Mouse (Mus musculus) A20 (cell line): Measurements from ENCODE around the gene Trpm4.
"Not testable (repeated sequence)": the region's sequence is repeated elsewhere in the genome, so short reads cannot be mapped to it uniquely, and the experiment has no call there.

Source experiments
- DNase-seq: peaks from one replicate; pipeline ENCODE4 v3.0.0-alpha.2; 2011; ENCODE audit warnings: low read depth, low spot score

Trpm4 gene

DNA sequence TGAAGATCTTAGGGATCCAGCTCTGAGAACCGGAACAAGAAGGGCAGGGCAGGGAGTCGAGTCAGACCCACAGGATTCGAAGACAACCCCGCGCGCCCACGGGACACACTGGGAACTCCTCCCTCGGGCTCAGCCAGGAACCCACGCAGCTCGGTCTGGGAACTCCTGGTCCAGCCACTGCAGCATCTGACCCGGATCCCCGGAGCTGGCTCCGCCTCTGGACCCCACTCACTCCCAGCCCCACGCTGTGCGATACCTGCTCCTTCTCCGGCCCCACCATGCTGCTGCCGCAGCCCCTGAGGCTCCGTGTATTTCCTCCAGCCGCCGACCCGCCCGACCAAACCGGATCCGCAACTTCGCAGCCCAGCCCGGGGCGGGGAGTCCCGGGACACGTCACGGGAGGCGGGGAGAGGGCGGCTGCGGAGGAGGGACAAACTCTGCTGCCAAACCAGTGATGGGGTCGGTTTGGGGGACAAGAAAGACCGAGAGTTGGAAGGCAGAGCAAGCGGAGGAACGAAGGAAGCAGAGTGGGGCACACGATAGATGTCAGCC is at the start of gene Trpm4:
Gene Trpm4 (minus strand): TSS at position 350 of the 552 bp plus-strand sequence.
- peak; percentile 81 for DNase-seq

DNA sequence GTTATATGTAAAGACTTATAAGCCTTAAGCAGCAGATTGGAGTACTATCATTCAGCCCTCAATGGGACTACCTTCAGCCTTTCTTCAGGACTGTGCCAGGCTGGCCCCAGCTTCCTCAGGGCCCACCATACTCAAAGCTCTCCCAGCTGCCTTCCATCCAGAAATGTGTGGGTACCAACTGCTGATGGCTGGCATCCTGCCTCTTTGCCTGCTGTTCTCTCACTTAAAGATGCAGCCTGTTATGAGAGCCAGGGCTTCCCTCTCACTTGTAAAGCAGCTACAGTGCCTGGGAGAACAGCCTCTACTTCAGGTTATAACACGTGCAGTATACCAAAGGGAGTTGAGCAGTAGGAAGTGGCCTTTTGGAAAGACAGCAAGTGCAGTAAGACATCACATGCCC is 42.5 kb upstream of the Trpm4 start:
- DNase-seq = no peak

DNA sequence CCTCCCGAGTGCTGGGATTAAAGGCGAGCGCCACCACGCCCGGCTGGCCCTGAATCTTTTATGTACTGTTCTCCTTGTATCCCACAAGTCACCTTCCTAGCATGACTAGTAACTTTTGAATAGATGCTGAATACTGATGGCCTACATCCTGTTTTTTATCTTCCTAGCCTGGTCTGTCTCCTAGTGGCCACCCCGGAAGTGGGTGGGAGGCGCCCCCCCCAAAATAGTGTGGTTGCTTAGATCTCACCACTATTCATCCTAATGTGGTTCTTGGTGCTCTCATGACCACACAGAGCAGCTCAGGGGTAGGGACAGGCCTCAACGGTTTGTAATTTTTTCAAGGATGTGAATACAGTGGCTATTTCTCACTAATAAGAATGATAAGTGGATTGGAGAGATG is 41.0 kb upstream of the Trpm4 start:
- no peak for DNase-seq

DNA sequence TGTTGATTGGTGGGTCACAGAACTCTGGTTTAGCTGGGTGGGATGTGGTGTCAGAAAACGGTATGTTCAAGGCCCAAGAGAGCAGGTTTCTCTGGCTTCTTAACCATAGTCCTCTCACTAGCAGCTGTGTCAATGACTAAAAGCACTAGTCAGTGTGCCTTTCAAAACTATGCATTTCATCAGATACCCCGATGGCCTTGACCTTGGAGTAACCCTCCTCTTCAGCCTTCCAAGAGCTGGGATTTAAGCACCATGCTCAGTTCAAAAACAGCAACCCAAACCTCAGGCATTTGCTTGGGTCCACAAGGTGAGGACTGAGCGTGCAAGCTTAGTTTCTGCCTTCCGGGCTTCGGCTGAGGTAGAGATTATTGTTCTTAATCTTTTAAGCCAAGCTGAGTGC is 38.8 kb upstream of the Trpm4 start:
- no peak for DNase-seq

DNA sequence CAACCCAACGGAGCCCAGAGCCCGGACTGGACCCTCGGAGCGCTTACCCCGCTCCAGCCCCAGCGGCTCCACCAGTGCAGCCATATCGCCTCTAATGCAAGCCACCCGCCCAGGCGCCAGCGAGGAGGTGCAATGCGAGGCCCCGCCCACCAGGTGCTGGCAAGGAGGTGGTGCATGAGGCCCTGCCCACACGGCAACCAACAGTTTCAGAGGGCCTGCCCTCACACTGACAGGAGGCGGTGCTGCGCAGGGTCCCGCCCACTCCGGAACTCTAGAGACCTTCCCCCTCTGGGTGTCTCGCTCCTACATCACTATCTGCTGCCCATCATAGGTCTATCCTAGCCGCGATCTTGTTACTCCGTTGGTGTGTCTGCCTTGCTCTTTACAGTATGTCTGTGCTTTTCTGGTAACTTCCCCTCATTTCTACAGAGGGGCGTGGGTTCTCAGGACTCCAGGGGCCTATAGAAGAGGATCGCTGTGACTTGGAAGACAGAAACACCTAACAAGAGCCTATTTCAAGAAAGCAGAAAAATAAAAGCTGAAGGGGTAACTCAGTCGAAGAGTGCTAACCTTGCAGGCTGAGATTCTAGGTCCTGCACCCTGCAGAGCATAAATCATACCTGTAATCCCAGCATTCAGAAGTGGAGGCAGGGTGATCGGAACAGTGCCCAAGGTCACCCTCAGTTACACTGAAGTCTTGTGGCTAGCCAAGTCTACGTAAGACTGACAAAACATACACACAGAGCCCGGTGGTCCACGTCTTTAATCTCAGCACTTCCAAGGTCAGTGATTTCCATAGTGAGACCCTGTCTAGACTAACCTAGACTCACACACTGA is 37.1 kb upstream of the Trpm4 start, which contains the start of gene Lin7b:
Gene Lin7b (minus strand): TSS at position 109 of the 837 bp plus-strand sequence.
- DNase-seq = peak; percentile 90

DNA sequence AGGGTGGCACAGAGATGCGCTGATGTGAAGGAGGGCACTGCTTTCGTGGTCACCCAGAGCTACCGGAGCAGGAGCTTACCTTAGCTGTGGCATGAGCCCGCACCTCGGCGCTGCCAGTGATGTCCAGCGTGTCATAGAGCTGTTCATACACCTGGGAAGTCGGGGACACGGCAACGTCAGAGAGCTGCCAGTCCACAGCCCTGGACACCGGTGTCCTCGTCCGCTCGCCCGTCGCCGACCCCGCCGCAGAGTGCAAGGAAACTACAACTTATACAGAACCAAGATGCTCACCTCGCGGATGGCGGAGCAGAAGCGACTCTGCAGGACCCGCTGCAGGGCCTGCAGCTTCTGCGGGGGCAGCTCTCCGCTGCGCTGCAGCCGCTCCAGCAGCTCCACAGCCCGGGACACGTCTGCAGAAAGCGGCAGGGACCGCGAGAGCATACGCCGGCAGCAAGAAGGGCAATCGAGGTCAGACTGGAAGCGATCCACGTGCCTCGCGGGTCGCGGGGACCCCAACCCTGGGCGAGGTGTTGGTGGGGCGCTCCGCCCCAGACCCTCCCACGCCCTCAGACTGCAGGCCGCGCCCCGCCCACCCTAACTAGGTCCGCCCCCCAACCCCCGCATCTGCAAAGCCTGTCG is 36.4 kb upstream of the Trpm4 start:
- DNase-seq = no peak

DNA sequence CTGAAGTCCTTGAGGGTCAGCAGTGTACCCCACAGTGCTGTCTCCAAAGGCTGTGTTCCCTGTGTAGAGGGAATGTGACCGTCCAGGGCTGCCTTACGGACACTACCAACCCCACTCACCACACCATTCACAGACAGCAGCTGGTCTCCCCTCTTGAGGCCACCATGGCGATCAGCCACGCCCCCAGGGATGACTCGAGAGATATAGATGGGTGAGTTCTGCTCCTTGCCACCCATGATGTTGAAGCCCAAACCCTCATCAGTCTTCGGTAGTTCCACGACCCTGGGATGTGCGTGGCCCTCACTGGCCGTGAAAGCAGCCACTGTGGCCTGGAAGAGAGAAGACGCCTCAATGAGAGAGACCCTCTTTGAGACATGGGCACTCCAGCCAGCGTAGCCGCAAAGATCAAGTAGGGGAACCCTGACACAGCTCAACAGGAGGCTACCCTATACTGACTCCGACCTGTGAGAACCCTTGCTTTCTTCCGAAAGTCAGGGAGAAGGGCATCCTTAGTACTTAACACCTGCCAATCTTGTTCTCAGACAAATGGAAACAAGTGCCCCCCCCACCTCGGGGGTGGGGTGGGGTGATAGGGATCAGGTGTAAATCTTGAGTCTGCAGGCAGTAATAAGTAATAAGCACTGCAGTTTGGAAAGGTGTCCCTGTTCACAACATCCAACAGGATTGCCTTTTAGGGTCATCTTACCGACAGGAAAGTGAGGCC is 35.6 kb upstream of the Trpm4 start:
- DNase-seq = no peak

DNA sequence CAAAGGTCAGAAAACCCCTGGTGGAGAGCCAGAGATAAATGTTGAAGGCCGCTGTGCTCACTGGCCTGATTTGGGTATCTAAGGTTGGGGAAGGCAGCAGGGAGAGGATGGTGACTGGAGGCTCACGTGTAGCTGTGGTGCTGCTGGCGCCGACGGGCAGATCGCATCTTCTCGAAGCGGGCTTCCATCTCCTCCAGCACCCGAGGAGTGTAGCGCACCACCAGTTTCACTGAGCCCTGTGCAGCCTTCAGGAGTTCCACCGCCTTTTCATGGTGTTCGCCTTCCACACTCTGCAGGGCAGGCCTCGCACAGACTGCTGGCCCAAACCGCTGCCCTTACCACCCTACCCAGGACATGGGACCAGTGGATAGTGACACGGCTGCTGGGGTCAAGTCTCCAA is 34.6 kb upstream of the Trpm4 start:
- DNase-seq = no peak

DNA sequence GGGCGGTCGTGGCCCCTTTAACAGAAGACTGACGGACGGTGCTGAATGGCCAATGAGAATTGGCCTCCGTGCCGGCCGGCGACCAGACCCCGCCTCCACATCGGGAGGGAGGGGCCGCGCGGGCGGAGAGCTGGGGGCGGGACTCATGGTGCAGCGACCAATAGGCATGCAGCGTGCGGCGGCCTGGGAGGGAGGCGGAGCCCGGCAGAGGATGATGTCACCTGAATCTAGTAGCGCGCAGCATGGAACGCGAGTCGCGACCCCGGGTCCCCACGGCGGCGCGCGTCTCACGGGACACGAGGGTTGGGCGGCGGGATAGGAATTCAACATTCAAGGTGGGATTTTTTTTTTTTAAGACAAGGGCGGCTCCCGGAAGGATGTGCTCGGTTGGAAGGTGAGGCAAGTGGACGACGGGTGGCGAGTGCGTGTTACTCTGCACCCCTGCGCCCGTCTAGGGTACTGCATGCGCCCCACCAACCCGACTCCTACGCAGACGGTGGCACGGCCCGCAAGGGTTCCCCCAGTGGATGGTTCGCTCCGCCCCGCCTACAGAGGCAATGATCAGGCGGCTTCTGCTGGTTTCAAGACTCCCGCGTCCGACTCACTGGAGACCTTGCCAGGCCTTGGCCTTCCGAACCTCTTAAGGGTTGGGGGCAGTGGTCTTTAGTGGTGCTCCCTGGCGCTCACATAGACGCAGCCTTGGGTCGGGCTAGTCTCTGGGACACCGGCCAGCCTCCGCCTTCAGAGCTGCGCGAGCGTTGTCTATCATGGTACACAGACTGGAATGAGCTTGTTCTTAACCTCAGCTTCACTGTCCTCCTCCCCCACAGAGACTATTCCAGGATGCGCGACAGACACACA is 33.7 kb upstream of the Trpm4 start:
- DNase-seq = peak; percentile 99

DNA sequence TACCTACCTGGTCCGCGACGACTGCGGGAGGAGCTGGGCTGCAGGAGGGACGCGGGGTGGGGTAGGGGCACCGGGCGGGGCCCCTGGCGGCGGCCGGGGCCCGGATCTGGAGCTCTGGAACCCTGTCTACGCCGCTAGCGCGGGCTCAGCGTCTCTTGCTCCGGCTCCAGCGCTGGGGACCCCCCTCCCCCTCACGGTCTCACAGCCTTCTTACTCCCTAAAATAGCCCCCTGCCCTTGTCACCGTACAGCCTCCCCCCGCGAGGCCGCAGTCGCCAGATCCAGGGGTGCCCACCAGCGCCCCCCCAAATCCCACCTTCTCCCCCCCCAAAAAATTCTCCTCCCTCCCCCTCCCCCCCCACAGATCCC is 33.1 kb upstream of the Trpm4 start, which contains the start of gene Ppfia3:
Gene Ppfia3 (minus strand): TSS at position 368 of the 368 bp plus-strand sequence.
- DNase-seq = no peak

DNA sequence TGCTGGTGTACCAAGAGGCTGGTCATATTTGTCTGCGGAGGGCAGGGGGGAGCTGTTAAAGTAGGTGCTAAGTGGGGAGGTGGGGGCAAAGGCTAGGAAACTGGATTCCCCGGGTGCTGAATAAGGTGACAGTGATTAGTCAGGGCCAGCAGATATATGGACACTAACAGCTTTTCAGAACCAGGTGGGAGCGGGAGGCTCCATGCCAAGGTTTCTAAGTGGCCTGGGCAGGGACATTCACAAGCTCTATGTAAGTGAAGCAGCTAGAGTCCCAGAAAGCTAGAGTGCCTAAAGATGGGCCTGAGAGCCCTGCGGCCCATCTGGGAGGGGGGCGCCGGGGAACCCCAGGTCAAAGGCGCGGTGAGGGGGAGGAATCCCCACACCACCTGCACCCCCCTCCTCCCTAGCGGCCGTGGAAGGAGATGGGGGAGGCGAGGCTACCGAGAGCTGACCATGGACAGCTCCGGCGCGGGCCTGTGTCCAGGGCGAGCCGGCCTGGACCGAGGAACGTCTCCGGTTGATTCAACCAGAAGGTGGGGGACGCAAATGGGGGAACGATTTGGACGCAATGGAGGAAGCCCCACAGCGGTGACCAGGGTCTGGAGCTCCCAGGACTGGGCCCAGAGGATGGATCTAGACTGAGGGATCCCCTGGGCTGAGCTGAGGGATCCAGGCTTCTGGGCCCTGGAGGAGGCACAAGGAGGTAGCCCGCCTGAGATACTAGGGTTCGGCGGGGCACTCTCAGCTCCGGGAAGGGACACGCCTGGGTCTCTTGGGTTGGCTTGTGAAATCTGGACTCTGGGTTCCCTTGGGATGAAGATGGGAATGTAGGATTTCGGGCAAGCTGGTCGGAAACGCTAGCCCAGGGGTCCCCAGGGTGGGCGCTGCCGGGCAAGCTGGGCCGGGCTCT is 32.4 kb upstream of the Trpm4 start:
- no peak for DNase-seq

DNA sequence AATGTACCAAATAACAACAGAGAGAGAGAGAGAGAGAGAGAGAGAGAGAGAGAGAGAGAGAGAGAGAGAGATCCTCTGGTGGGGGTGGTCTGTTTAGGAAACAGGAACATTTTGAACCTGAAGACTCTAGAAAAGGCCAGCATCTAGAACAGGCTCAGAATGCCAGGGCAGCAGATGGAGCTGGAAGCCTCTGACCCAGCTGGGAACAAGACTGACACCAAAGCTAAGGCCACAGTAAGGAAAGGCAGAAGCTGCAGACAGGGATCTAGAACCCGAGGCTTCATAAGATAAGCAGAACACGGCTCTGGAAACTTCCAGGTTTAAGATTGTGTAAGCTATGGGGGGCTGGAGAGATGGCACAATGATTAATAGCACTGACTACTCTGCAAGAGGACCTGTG is 30.4 kb upstream of the Trpm4 start:
- no peak for DNase-seq

DNA sequence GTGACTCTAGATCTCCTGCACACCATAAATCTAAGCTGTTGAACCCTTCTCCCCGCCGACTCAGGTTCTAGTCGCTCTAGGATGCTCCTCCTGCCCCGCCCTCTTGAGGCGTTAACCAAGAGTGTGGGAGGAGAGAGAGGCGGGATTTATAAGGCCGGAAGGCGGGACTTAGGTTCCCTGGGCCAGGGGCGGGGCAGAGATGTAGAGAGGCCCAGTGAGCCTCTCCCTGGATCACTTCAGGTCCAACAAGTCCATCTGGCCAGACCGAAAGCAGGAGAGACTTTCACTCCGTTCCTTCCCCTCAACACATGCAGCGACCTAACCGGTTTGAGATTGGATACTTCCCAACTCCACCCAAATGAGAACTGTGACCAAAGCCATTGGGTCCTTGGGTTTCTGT is 29.2 kb upstream of the Trpm4 start:
- DNase-seq = peak; percentile 92

DNA sequence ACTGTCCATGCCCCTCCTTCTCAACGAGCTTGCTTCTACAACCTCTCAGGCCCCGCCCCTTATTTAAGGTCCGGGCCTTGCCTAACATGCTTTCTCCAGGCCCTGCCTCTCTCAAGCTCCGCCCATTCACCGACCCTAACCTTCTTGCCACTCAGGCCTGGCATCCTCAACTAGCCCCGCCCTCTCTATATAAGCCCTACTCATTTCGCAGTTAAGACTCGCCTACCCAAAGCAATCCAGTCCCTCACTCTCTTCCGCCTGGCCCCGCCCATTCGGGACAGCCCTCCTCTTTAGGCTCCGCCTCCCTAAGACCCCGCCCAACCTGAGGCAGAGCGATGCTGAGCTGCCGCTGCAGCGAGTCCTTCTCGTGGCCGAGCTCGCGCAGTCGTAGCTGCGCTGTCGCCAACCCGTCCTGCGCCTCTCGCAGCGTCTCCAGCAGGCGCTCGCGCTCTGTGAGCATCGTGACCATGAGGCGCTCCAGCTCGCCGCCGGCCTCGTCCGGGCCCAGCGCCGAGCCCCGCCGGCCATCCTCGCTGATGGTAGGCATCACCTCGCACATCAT is 27.7 kb upstream of the Trpm4 start:
- DNase-seq = peak; percentile 99

DNA sequence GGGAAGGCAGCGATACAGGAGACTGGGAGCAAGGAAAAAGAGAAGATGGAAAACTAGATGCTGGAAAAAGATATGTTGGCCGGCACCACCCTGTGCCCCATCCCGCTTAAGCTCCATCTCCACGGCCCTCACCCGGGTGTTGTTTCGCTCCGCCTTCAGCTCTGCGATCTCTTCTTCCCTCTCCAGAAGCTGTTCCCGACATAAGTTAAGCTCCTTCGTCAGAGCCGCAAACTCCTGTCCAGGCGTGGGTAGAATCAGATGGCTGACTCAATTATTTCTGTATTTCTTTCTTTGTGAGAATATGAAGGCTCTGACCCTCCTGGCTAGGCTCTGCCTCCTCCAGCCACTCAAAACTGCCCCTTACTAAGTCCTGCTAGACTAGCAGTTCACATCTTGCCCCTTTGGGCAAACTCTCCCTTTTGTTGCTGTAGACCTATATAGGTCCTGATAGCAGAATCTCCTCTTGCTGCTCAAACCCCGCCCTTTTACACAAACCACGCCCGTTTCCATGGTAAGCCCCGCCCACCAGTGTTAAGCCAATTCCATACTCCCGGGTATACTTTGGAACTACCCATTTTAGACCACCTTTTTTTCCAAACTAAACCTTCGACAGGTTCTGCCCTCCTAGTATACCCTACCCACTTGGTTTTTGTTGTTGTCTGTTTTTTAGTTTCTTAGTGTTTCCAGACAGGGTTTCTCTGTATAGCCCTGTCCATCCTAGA is 27.0 kb upstream of the Trpm4 start:
- no peak for DNase-seq

DNA sequence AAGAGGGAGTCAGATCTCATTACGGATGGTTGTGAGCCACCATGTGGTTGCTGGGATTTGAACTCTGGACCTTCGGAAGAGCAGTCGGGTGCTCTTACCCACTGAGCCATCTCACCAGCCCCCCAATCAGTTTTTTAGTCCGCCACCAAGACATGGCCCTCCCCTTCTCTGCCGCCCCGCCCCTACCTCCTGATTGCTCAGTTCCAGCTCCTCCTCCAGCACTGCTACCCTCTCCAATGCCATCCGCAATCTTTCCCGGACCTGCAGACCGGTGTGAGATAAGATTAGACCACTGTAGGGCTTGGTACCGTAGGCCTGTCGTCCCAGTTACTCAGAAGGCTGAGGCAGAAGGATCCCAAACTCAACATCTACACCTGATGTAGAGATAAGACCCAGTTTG is 25.5 kb upstream of the Trpm4 start:
- DNase-seq = not testable (repeated sequence)

DNA sequence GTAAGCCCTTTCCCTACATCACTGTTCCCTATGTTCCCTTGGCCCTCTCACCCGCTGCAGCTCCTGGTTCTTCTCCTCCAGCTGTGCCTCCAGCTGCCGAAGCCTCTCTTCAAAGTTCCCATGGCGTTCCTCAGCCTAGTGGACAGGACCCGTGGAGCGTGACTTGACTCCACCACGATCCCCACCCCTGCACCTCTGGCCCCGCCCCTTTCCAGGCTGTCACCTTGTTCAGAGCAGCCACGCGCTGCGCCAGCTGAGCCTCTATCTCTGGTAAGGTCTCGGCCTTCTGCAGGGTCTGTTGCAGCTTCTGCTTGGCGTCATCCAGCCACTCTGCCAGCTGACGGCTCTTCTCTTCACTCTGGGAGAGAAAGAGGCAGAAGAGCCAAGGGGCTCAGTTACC is 22.5 kb upstream of the Trpm4 start:
- no peak for DNase-seq

DNA sequence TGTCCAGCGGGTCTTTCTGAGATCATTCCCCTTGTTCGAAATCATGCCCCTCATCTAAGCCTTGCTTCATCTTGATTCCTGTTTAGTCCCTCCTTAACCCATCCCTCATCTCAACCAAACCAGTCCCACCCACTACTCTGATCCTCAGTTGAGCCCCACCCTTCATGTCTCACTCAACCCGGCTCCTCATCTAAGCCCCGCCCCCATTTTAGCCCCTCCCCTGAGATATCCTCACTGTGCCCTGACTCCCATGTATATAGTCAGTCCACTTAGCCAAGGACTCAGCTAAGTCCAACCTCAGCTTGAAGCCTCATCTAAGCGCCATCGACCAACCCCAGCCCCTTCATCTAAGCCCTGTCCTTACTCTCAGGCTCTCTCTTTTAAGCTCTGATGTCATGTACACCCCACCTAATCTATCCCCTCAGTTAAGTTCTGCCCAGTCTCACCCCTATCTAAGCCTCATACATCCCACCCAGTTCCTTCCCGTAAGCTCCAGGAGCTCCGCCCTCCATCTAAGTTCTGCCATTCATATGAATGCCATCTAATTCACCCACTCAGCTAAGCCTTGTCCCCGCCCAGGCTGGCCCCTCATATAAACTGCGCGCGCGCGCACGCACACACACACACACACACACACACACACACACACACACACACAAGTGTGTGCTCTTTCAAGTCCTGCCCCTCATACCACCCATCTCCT is 21.9 kb upstream of the Trpm4 start:
- no peak for DNase-seq

DNA sequence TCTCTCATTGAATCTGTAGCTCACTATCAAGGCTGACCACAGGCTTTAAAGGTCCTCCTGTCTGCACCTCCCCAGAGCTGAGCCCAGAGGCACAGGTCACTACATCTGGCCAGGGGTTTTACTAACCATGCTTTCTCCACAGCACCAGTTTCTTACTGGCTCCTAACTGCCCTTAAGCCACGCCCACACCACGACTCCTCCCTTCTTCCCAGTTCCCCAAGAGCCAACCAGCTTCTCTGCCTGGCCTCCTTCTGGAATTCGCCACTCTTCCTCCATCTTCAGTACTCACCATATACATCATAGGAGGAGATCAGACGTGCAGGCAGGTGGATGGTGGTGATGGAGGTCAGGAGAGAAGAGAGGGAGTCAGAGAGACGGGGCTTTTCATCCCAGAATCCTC is 19.5 kb upstream of the Trpm4 start:
- DNase-seq = no peak
